Mouse (Mus musculus) T-helper 17 cell (primary cell): ENCODE results near the gene Kcnj14.

Source experiments
- in situ Hi-C, 2 experiments: fragments of 300-600 bp; cut with MboI, MseI; formaldehyde crosslinking; loops; 1 replicate in 1 of 2; 2 replicates in 1 of 2; pipeline ENCODE4 v1.15.1; 2025; ENCODE audit warnings: high pct_unique_total_duplicates in 2 of 2

Gene Kcnj14

GRCm38 (mm10) chr7:45766764-45767163 is 57.8 kb downstream of the Kcnj14 start:
- in situ Hi-C loops: no loop called here
